Mouse (Mus musculus): ENCODE results near the gene Hykk. TPM values are rescaled to one million over a fixed set of nuclear protein-coding genes. Genes with fewer than 3 reads are reported as not detected.
"Not testable (repeated sequence)": the region's sequence is repeated elsewhere in the genome, so short reads cannot be mapped to it uniquely, and the experiment has no call there.

Gene Hykk
- polyA plus RNA-seq, 1 experiment from 2014 or later, result 4.2 TPM

GRCm38 (mm10) chr9:54919946-54920345 is 2.9 kb downstream of the Hykk start:
- no peak overlapping the region for H3K4me2 ChIP-seq (ENCODE audit: low read depth, low read length)
- H3K27ac ChIP-seq (ENCODE audit: low read length), result no peak overlapping the region
- no peak overlapping the region for H3K4me3 ChIP-seq (ENCODE audit: low read length)
- no peak overlapping the region for H3K9ac ChIP-seq (ENCODE audit: low read length)
- ATAC-seq (ENCODE audit: low read depth), result no peak
- H3K9me3 ChIP-seq (ENCODE audit: control insufficient read depth, low read length), result 0 out of 2 replicates have a peak, but pooled peaks cover 2% of the 10 kb centered on the region
- peaks cover 5% of the 10 kb centered on the region; the same call in 1 of the 2 replicates for H3K36me3 ChIP-seq (ENCODE audit: control insufficient read depth, insufficient read depth, low read length)
- WGBS, result 50% methylated on average over 4 of the region's 4 CpGs
- no peaks in the 10 kb centered on the region for H3K27me3 ChIP-seq (ENCODE audit: control insufficient read depth, insufficient read depth, low read depth, low read length)
- H3K4me1 ChIP-seq (replicated peaks; ENCODE audit: control insufficient read depth, insufficient read depth, low read length), result peaks cover 11% of the 10 kb centered on the region

- WGBS, result 92% methylated on average over 1 of the region's 1 CpGs
Observed at GRCm38 (mm10) chr9:54930741-54931140, 13.7 kb downstream of the Hykk start.

DNA sequence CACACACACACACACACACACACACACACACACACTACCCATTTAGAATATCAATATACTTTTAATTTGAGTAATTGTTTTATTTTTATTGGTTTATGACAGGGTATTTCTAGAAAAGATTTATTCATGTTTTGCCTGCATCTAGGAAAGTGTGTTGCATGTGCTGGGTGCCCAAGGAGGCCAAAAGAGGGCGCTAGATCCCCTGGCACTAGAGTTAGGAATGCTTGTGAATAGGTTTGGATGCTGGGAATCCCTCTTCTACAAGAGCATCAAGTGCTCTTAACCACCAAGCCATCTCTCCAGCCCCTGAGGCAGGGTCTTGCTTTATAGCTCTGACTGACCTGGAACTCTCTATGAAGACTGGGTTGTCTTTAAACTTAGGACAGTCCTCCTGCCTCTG is 14.7 kb downstream of the Hykk start:
- H3K4me3 ChIP-seq (ENCODE audit: low read length), result no peak overlapping the region
- no peak for ATAC-seq (ENCODE audit: low read depth)
- 4% methylated on average over 1 of the region's 1 CpGs for WGBS
- no peak overlapping the region for H3K27ac ChIP-seq (ENCODE audit: low read length)
- no peaks in the 10 kb centered on the region for H3K9me3 ChIP-seq (ENCODE audit: control insufficient read depth, low read length)
- H3K9ac ChIP-seq (ENCODE audit: low read length), result no peak overlapping the region
- H3K4me1 ChIP-seq (replicated peaks; ENCODE audit: control insufficient read depth, insufficient read depth, low read length), result no peaks in the 10 kb centered on the region
- H3K36me3 ChIP-seq (ENCODE audit: control insufficient read depth, insufficient read depth, low read length), result no peaks in the 10 kb centered on the region
- no peak overlapping the region for H3K4me2 ChIP-seq (ENCODE audit: low read depth, low read length)
- no peaks in the 10 kb centered on the region for H3K27me3 ChIP-seq (ENCODE audit: control insufficient read depth, insufficient read depth, low read depth, low read length)

More at GRCm38 (mm10) chr9:54930741-54931140, 13.7 kb downstream of the Hykk start:
- no peak overlapping the region for H3K4me3 ChIP-seq (ENCODE audit: low read length)
- H3K4me1 ChIP-seq (replicated peaks; ENCODE audit: control insufficient read depth, insufficient read depth, low read length), result no peaks in the 10 kb centered on the region
- no peak for ATAC-seq (ENCODE audit: low read depth)
- no peaks in the 10 kb centered on the region for H3K36me3 ChIP-seq (ENCODE audit: control insufficient read depth, insufficient read depth, low read length)
- no peaks in the 10 kb centered on the region for H3K27me3 ChIP-seq (ENCODE audit: control insufficient read depth, insufficient read depth, low read depth, low read length)
- H3K9ac ChIP-seq (ENCODE audit: low read length), result no peak overlapping the region
- no peak overlapping the region for H3K4me2 ChIP-seq (ENCODE audit: low read depth, low read length)
- H3K27ac ChIP-seq (ENCODE audit: low read length), result no peak overlapping the region
- no peaks in the 10 kb centered on the region for H3K9me3 ChIP-seq (ENCODE audit: control insufficient read depth, low read length)

DNA sequence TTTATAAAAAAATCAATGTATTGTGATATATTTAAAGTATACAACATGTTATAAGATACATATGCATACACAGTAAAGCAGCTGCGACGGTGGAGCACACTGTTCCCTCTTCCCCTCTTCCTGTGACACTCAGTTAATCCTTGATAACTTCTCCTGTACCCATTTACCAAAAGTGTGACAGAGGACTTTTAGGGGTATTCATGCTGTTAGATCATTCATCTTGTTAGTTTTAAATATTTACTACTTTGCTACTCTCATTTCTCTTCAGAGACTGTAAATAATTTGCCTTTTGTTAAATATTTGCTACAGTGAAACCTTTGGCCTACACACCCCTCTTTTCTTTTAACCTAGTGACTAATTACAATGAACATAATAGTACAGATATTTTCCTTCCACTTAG is 15.3 kb downstream of the Hykk start:
- Histone ChIP-seq H3K4me2 (ENCODE audit: low read depth, low read length) (no peak overlapping the region), H3K27ac (ENCODE audit: low read length) (no peak overlapping the region), H3K36me3 (ENCODE audit: control insufficient read depth, insufficient read depth, low read length) (no peaks in the 10 kb centered on the region), H3K9ac (ENCODE audit: low read length) (no peak overlapping the region), H3K4me3 (ENCODE audit: low read length) (no peak overlapping the region), H3K4me1 (replicated peaks; ENCODE audit: control insufficient read depth, insufficient read depth, low read length) (no peaks in the 10 kb centered on the region), H3K27me3 (ENCODE audit: control insufficient read depth, insufficient read depth, low read depth, low read length) (no peaks in the 10 kb centered on the region), H3K9me3 (ENCODE audit: control insufficient read depth, low read length) (no peaks in the 10 kb centered on the region)
- whole genome bisulfite sequencing, result 73% methylated on average over 2 of the region's 2 CpGs
- ATAC-seq (ENCODE audit: low read depth), result no peak

- WGBS, result 84% methylated on average over 4 of the region's 4 CpGs
- Histone ChIP-seq H3K9ac (ENCODE audit: low read length) (no peak overlapping the region), H3K4me2 (ENCODE audit: low read depth, low read length) (no peak overlapping the region), H3K4me1 (replicated peaks; ENCODE audit: control insufficient read depth, insufficient read depth, low read length) (no peaks in the 10 kb centered on the region), H3K4me3 (ENCODE audit: low read length) (no peak overlapping the region), H3K27ac (ENCODE audit: low read length) (no peak overlapping the region), H3K27me3 (ENCODE audit: control insufficient read depth, insufficient read depth, low read depth, low read length) (no peaks in the 10 kb centered on the region), H3K9me3 (ENCODE audit: control insufficient read depth, low read length) (no peaks in the 10 kb centered on the region), H3K36me3 (ENCODE audit: control insufficient read depth, insufficient read depth, low read length) (no peaks in the 10 kb centered on the region)
- ATAC-seq (ENCODE audit: low read depth), result no peak
Observed at GRCm38 (mm10) chr9:54942071-54942470, 25.0 kb downstream of the Hykk start.

- Histone ChIP-seq H3K4me1 (replicated peaks; ENCODE audit: control insufficient read depth, insufficient read depth, low read length) (no peaks in the 10 kb centered on the region), H3K27me3 (ENCODE audit: control insufficient read depth, insufficient read depth, low read depth, low read length) (no peaks in the 10 kb centered on the region), H3K4me2 (ENCODE audit: low read depth, low read length) (no peak overlapping the region), H3K9me3 (ENCODE audit: control insufficient read depth, low read length) (no peaks in the 10 kb centered on the region), H3K36me3 (ENCODE audit: control insufficient read depth, insufficient read depth, low read length) (no peaks in the 10 kb centered on the region), H3K9ac (ENCODE audit: low read length) (no peak overlapping the region), H3K27ac (ENCODE audit: low read length) (no peak overlapping the region), H3K4me3 (ENCODE audit: low read length) (no peak overlapping the region)
- 55% methylated on average over 2 of the region's 2 CpGs for WGBS
- ATAC-seq (ENCODE audit: low read depth), result no peak
Observed at GRCm38 (mm10) chr9:54944467-54944866, 27.4 kb downstream of the Hykk start.

GRCm38 (mm10) chr9:54946256-54946655 is 29.2 kb downstream of the Hykk start:
- H3K27me3 ChIP-seq (ENCODE audit: control insufficient read depth, insufficient read depth, low read depth, low read length), result no peaks in the 10 kb centered on the region
- H3K27ac ChIP-seq (ENCODE audit: low read length), result no peak overlapping the region
- no peaks in the 10 kb centered on the region for H3K36me3 ChIP-seq (ENCODE audit: control insufficient read depth, insufficient read depth, low read length)
- WGBS, result 66% methylated on average over 16 of the region's 16 CpGs
- no peak overlapping the region for H3K9ac ChIP-seq (ENCODE audit: low read length)
- no peak for ATAC-seq (ENCODE audit: low read depth)
- H3K4me2 ChIP-seq (ENCODE audit: low read depth, low read length), result no peak overlapping the region
- H3K4me1 ChIP-seq (replicated peaks; ENCODE audit: control insufficient read depth, insufficient read depth, low read length), result peaks cover under 1% of the 10 kb centered on the region
- no peaks in the 10 kb centered on the region for H3K9me3 ChIP-seq (ENCODE audit: control insufficient read depth, low read length)
- no peak overlapping the region for H3K4me3 ChIP-seq (ENCODE audit: low read length)

DNA sequence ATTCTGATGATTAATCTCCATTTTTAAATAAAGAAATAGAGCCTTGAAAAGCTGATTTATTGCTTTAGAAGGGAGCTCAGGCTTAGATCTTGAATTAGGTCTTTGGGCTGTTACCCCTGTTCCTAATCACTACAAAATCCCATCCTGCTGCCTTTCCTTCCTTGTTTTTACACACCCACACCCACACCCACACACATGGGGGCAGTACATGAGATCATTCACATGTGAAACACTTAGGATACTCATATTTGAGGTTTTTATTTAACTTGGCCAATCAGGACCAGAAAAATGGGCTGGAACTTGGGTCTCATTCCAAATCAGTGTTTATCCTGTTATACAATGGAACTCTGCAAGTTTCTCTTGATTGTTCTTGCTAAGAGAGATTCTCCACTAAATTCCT is 32.4 kb downstream of the Hykk start:
- Histone ChIP-seq H3K9ac (ENCODE audit: low read length) (no peak overlapping the region), H3K9me3 (ENCODE audit: control insufficient read depth, low read length) (no peaks in the 10 kb centered on the region), H3K36me3 (ENCODE audit: control insufficient read depth, insufficient read depth, low read length) (peaks cover 7% of the 10 kb centered on the region), H3K4me3 (ENCODE audit: low read length) (no peak overlapping the region), H3K27ac (ENCODE audit: low read length) (no peak overlapping the region), H3K4me2 (ENCODE audit: low read depth, low read length) (no peak overlapping the region), H3K27me3 (ENCODE audit: control insufficient read depth, insufficient read depth, low read depth, low read length) (no peaks in the 10 kb centered on the region), H3K4me1 (replicated peaks; ENCODE audit: control insufficient read depth, insufficient read depth, low read length) (peaks cover 12% of the 10 kb centered on the region)
- ATAC-seq (ENCODE audit: low read depth), result no peak

DNA sequence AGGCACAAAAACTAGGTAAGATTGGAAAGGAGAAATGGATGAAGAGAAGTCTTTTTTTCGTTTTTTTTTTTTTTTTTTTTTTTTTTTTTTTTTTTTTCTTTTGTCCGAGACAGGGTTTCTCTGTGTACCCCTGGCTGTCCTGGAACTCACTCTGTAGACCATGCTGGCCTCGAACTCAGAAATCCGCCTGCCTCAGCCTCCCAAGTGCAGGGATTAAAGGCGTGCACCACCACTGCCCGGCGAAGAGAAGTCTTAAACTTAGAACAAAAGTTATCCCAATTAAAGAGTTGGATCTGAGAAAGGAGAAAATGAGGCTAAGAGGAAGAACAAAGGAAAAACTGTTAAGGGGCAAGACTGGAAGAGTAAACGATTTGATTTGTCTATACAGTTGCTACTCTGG is 33.1 kb downstream of the Hykk start:
- ATAC-seq (ENCODE audit: low read depth), result peak; percentile 31; the same call in 1 of the 2 replicates
- H3K27me3 ChIP-seq (ENCODE audit: control insufficient read depth, insufficient read depth, low read depth, low read length); H3K9me3 ChIP-seq (ENCODE audit: control insufficient read depth, low read length); H3K36me3 ChIP-seq (ENCODE audit: control insufficient read depth, insufficient read depth, low read length): not testable (repeated sequence)
- peak overlapping the region; percentile 62 for H3K4me2 ChIP-seq (ENCODE audit: low read depth, low read length)
- H3K27ac ChIP-seq (ENCODE audit: low read length), result peak overlapping the region; percentile 63
- 40% methylated on average over 8 of the region's 8 CpGs for WGBS
- peak overlapping the region; percentile 95 for H3K4me3 ChIP-seq (ENCODE audit: low read length)
- H3K9ac ChIP-seq (ENCODE audit: low read length), result peak overlapping the region; percentile 62
- peaks cover 12% of the 10 kb centered on the region for H3K4me1 ChIP-seq (replicated peaks; ENCODE audit: control insufficient read depth, insufficient read depth, low read length)
